Mouse (Mus musculus) heart, embryonic 10.5 days (tissue): ENCODE measurements around the gene Gm7168. TPM values are rescaled to one million over a fixed set of nuclear protein-coding genes. Genes with fewer than 3 reads are reported as not detected.

ENCODE experiments used
- polyA plus RNA-seq: library from polyadenylated mRNA; unstranded; fragments of >200 nt; fragmentation: Nextera tagmentation; extraction: Ambion mirVana; gene quantifications from 2 replicates; pipeline ENCODE4 v1.2.1, GENCODE M21; 2016

Gene Gm7168
- polyA plus RNA-seq, 1 experiment from 2014 or later = not detected

Other genes starting within 250 kb of the Gm7168 start
- 91.3 and 110 TPM in 2 replicates for gene Afdn, start 187.8 kb upstream of the Gm7168 start, polyA plus RNA-seq
- 3.3 and 3.7 TPM in 2 replicates for gene Tcte2, start 186.5 kb upstream of the Gm7168 start, polyA plus RNA-seq
- gene Gm7356, start 55.3 kb downstream of the Gm7168 start, polyA plus RNA-seq = not detected in 2 replicates
- gene Gm7358, start 111.2 kb downstream of the Gm7168 start, polyA plus RNA-seq = not detected in 2 replicates